Mouse (Mus musculus) bone marrow macrophage, adult 2 months (primary cell): ENCODE data around the gene Fgd1.

Source experiments
- CTCF ChIP-seq: IDR thresholded peaks from 2 replicates; pipeline ENCODE4 v1.5.1; 2012; ENCODE audit warnings: low read depth, mild to moderate bottlenecking, low read length, moderate library complexity
- POLR2A ChIP-seq: IDR thresholded peaks from 2 replicates; pipeline ENCODE4 v1.6.1; 2012; ENCODE audit warnings: mild to moderate bottlenecking, low read depth, low read length, borderline replicate concordance

GRCm38 (mm10) chrX:151096171-151097058, 50.5 kb downstream of the Fgd1 start, which contains the start of gene Tsr2:
- TF ChIP-seq POLR2A, result no peak
- TF ChIP-seq CTCF, result no peak
